Mouse (Mus musculus) cerebellum, adult 9-11 months (tissue): Measurements from ENCODE around the gene Olfr221.
A peak's percentile ranks its signal among the peaks of the same experiment; 100 is the strongest.

Experiments used
- DNase-seq: peaks from one replicate; pipeline ENCODE4 v3.0.0; 2022

Olfr221 gene

DNA sequence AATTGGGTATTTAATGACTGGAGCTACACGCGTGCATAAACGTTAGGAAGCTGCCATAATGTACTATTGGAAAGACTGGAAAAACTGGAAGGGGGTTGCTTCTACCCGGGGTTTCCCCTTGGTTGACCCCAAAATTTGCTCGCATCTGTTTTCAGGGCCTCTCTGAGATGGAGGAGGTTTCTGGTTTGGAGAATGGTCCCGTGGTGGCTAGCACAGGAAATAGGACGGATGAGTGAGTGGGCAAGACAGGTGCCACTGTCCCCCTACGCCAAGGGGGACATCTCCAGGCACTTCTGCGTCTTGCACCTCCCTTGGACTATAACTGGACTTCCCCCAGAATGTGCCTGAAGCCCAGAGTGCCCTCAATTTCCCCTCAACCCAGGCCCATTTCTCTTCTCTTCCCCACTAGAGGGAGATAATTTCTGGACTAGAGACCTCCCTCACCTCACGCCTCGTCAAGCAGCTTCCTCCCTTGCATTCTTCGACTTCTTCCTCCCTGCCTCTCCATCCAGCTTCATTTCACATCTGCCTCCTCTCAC, 23.1 kb downstream of the Olfr221 start:
- DNase-seq: no peak

DNA sequence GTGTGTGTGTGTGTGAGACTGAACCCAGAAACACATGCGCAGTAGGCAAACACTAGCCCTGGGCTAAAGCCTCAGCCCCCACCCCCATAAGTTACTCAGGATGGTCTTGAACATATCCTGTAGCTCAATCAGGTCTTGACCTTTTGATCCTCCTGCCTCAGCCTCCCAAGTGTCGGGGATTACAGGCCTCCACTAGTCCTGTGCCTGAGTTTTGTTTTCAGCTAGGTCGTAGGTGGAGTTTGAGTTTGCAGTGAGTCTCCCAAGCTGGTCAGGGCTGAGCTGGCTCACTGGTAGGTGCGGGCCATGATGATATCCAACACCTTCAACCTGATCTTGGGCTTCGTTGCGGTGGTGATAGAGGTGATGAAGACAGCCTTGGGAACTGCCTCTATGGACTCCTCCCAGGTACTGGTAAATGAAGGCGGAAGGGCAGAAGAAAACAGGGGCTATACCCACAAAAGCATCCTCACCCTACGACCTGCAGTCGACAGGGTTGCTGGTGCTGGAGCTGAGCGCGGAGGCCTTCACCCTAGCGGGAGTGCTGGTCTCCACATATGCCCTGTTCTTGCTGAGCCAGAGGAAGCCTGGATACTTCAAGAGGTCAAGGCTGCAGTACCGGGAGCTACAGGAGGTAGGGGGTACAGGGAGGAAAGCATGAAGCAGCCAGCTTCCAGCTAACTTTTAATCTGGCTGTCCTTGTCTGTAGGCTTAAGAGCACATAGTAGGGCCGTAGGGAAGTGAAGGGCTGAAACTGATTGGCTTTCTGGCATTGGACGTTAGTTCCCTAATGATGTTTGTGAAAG, 23.8 kb downstream of the Olfr221 start:
- peak; percentile 66 for DNase-seq

DNA sequence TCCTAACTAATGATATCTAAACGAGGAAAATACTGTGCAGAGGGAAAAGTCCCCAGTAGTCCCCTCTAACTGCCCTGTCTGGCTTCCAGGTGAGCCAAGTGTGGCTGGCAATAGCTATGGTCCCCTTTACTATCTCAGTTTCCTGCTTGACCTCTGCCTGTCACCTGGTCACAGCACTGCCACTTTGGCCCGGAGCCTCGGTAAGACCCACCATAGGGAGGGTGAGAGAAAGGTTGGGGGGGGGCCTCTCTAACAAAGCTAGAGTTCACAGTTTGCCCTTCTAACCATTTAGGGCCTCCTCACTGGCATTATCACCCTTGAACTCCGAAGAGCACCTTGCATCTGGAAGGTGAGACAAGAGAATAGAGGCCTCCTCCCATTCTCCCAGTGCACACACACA, 24.6 kb downstream of the Olfr221 start:
- peak; percentile 55 for DNase-seq

DNA sequence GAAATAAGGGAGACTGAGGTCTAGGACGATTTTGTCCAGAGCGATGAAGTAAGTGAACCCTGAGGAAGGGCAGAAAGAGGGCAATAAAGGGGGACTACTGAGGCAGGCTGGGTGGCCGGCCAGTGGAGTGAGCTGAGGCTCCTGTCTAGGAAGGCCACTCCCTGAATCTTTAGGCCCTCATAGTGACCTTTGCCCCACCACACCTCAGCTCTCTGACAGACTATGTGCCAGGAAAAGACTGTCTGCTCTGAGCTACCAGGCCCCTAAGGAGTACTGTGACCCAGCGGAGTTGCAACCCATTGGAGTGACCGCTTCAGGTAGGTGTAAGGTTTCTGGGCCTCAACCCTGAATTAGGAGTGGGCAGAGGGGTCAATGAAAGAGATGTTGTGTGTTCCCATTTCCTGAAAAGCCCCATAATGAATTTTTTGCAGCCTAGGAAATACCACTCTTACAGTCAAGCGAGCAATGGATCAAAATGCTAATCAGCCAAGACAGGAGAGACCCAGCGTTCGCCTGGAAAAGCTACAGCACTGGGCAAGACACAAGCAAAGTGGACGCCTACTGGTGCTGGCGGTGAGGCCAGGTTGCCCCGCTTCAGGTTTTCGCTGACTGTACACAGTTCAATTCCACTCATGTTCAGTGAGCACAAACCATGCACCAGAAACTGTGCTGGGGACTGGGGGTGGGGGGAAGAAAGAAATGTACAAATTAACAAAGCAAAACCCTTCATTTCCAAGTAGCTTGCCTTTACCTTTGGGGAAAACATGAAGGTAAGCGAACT, 25.4 kb downstream of the Olfr221 start:
- DNase-seq: peak; percentile 51

DNA sequence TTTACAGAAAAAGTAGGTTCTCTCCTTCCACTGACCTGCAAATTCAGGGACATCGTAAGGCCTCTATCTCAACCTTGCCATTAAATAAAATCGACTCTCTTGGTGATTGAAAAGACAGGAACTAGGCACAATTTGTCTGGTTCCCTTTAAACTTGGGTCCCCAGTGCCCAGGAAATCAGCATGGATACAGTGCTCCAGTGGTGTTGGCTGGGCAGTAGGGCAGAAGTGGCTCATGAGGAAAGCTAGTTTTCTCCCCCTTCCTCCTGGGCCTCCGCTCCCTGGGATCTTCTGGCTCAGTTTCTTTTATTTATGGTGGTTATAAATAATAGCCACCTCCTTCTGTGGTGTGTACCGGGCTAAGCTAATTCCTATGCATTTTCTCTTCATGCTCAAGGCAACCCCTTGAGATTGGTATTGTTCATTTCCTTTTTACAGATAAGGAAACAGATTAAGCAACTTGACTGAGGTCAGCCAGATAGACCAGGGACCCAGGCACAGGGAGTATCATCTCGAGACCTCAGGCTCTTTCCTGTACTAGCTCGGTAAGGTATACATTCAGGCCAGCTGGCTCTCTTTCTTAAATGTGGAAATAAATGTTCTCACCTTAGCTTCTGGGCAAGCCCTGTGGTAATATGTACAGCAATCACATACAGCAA, 26.7 kb downstream of the Olfr221 start, which contains the start of gene Tmem253:
Gene Tmem253, plus strand, starts transcription at position 214 of the 656 bp plus-strand sequence.
- peak; percentile 36 for DNase-seq

DNA sequence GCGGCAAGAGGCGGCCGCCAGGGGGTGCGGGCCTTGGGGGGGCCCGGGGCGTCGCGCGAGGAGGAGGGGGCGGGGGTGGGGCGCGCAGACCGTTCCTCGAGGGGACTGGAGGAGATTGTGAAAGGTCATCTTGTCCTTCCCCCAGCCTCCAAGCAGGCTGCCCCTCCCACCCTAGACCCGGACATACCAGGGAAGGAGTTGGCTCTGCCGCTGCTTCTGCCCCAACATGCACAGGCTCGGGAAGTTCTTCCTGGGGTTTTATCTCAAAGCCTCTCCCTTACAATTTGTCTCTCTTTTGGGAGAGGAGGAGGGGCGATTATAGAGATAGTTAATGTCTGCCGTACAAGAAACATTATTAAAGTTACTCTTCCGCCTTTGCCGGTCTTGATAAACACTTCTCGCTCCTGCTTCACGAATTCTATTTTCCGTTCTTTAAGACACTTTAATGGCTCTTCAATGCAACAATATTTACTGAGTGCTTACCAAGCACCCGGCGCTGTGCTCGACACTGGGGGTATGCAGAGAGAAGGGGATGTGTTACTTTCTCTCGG, 27.4 kb downstream of the Olfr221 start:
- peak; percentile 73 for DNase-seq

DNA sequence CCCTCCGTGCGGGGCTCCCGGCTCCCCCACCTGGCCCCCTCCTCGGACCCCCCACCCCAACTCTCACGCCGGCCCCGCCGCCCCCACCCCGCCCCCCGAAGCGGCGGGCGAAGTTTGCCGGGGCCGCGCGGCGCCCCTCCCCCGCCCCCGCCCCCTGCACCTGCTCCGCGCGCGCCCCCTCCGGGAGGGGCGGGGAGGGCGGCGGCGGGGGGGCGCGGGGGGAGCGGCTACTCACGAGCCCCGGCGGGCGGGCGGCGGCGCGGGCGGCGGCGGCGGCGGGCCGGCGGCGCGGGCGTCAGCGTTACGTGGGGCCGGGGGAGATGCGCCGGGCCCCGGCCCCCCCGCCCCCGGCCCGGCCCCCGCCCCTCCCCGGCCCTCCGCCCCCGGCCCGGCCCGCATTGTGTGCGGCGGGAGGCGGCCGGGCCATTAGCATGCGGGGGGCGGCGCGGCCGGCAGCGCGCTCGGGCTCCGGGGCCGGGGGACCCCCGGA, 27.9 kb downstream of the Olfr221 start:
- no peak for DNase-seq

DNA sequence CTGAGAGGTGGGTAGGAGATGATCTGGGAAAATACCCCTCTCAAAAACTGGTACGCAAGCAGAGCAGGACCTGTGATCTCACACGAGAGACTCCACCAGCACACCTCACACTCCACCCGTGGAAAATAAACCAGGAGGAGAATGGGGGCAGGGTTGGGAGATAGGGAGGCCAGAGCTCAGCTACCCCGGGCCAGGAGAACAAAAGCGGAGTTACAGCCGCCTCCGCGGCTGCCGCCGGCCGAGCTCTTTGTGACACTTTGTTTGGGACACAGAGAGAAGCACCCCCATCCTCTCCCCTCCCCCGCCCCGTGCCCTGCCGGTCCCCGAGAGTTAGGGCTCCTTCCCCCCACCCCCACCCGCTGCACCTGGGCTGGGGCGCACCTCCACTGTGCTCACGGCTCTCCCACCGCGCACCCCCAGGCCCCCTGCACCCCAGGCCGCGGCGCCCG, 28.5 kb downstream of the Olfr221 start:
- DNase-seq: peak; percentile 79

DNA sequence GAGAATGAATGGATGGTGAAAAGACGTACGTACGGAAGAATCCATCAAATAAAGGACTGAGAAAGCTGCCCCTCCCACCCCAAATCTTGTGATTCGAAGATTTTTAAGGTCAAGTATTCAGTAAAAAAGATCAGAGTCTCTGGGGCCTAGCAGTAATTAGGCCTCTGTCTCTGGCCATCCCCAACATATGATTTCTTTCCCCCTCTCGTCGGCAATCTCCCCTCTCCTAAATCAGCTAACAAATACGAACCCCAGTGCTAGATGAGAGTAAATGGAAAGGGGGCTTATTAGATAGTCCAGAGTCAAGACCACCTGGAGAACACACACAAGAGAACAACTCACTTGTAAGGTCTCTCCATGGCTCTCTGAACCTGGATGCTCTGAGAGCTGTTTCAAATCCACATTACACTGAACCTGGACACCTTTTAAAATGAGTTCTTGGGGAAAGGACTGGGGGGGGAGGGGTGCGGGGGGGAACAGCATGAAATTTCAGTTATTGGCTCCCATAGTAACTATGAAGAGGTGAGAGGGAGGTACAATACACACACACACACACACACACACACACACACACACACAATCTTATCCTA, 29.1 kb downstream of the Olfr221 start:
- peak; percentile 42 for DNase-seq

DNA sequence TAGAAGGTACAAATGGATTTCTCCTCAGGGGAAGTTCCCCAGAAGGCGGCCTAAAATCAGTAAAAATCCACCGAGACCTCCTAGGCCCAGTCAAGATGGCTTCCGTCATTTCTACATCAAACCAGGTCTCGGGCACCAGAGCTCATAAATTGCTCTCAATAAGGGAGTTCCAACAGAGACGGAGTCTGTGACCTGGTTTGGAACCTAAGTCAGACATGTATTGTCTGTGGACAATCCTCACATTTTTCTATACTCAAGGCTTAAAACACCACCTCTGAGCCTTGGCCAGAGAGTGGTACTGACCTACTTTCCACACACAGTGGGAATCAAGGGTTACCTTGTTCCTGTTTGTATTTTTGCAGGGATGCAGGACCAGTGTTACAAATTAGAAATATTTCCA, 29.7 kb downstream of the Olfr221 start:
- peak; percentile 61 for DNase-seq

DNA sequence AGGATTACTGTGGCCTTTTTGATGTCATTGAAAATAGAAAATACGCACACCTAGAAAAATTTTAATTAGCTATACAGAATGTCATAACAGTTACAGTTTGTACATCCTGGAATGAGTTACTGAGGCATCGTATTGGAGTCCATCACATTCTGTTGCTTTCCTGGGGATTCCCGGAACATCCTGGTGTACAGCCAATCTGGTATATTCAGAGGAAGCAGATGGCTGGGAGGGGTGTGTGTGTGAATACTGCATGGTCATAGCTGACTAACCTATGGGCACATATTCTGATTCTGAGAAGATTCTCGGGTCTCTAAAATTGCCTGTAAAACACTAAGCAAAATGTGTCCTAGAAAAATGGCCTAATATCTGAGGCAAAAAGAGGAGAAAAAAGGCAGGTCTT, 30.2 kb downstream of the Olfr221 start:
- DNase-seq: peak; percentile 94

DNA sequence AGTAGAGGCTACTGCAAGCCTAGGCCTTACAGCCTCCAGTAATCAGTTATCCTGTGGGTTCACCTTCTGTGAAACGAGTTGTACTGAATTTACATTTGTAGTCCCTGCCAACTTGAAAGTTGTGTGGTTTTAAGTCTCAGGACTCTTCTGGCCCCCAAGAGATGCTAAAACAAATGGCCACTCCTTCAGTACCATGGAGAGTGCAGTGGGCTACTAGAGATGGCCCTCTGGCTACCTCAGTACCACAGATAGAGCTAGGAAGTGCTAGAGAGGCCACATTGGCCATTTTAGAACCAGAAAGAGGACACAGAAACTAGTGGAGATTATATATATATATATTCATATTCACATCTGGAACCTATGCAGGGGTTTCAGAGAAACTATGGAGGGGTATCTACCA, 30.6 kb downstream of the Olfr221 start:
- DNase-seq: peak; percentile 53

DNA sequence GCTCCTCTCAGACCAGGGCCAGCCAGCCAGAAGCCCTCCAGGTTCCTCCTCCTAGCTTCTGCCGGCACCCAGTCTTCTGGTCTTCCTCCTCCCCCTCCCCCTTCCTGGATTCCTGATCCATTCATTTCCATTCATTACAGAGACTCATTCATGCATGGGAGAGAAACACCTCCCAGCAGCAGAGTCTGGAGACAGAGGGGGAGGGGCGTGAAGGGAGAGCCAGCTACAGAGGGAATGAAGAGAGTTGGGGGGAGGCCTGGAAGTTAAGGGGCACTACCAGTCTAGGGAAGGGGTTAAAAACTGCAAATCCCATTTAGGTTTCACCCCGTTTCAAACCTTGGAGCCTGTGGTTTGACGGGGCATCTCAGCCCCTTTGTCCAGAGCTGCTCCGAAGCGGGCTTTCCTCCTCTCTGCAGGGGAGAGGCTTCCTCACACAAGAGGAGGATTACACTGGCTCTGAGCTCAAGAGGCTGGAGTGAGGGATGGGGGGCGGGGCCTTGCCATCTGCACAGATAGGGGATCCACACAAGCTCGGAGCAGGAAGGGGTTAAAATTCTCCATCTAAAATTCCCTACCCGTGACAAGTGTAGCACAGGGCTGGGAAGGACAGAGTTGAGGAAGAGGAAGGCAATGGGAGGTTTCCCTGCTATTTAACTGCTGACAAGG, 31.7 kb downstream of the Olfr221 start:
- DNase-seq: peak; percentile 82

DNA sequence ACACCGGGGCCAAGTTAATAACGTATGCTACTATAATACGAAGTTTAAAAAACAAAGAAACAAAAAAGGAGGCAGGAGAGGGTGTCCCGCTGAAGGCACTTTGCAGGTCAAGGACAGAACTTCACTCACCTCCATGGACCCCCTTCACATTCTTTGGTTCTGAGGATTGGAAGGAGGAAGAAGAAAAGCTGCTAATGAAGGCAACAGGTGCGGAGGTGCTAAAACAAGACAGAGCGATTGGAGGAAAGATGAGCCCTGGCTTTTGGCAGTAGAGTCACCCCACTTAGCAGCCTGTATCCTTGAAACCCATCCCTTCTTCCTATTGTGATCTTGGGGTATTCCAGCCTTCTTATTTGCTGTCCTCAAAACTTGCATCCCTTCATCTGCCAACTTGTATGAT, 32.4 kb downstream of the Olfr221 start:
- peak; percentile 53 for DNase-seq

DNA sequence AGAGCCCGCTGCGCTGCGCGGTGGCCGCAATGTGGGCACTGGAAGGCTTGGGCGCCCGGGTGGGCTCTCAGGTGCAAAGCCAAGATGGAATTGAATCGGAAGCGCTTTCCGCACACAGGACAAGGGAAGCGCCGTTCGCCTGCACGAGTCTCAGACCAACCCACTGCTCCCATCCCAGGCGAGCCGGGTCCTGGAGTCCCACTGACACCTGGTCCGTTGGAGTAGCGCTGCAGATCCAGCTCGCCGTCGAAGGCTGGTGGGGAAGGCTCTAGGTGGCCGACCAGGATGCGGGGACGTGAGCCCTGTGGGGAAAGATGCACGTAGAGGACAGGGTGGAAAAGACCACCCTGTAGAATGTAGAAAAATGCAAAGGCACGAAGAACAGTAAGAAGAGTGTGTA, 32.9 kb downstream of the Olfr221 start:
- DNase-seq: no peak

DNA sequence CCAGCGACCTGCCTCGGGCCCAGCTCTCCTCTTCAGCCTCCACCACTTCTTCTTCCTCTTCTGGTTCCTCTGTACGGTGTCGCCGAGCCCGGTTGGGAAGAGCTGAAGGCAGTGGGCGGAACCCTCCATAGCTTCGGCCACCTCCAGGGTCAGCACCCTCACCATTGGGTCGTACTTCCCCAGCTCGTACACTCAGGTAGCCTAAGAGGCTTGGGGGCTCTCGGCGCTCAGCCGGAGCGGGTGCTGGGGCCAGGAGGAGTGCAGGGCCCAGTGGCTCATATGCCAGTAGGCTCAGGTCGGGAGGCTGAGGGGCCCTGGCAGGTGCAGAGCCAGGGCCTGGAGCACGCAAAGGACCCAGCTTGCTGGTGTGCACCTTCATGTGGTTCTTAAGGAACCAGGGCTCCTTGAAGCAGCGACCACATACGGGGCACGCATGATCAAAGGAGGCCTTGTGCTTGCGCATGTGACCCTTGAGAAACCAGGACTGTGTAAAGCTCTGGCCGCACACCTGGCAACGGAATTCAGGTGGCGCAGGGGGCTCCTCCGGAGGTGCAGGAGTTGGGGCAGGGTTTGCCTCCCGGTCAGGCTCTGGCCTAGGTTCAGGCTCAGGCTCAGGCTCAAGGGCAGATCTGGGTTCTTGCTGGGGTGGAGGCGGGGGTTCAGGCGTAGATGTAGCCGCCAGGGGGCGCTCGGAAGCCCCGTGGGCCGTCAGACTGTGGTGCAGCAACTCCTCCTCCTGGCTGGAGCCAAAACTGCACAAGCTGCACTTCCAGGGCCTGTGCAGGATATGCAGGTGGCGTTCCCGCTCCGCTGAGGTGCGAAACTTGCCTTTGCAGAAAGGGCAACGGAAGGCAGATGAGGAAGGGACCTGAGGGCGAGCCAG, 33.7 kb downstream of the Olfr221 start:
- DNase-seq: peak; percentile 95

DNA sequence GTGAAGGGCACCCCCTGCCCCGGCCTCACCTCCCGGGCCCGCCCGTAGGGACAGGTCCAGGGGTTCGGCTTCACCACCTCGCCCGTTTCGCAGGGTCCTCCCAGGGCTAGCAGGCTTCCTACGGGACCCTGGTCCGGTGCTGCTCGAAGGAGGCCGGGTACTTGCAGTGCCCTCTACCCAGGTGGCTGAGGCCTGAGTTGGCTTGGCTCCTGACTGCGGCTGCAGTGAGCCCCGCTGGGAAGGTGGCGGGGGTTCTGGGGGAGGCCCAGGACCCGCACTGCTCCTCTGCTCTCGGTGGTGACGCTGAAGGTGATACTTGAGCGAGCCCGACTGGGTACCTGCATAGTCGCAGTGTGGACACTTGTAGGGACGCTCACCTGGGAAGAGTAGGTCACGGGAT, 35.5 kb downstream of the Olfr221 start:
- peak; percentile 51 for DNase-seq

DNA sequence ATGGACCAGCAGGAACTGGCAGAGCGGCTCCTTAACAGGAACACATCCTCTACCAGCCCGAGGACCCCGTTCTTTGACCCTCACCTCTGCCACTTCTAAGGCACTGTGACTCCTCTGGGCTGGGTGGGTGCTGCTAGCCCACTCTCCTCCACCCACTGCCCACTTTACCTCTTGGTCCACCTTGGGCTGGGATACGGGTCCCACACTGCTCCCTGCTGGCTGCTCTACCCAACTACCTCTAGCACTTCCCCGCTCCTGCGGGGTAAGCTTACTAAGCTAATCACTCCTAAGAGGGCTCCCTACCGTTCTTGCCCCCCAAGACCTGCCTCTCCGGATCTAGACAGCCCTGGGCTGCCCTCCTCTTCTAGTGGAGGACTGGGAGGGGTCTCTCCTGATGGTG, 36.0 kb downstream of the Olfr221 start:
- peak; percentile 56 for DNase-seq

DNA sequence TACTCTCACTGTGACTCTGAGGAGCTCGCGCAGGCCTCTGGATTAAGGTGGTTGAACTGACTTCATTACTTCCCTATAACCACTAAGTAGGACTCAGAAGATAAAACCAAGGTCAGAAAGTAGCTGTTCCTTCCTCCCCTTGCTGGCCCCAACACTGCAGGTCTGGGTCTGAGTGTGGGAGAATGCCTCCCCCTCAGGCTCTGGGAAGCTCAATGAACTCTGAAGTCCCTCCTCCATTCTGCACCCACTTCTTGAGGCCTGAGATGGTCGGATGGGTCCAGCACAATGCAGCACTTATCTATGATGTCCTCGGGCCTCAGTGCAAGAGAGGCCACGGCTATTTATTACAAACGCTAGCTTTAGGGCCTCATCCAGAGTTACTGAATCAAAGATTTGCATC, 36.6 kb downstream of the Olfr221 start:
- no peak for DNase-seq

DNA sequence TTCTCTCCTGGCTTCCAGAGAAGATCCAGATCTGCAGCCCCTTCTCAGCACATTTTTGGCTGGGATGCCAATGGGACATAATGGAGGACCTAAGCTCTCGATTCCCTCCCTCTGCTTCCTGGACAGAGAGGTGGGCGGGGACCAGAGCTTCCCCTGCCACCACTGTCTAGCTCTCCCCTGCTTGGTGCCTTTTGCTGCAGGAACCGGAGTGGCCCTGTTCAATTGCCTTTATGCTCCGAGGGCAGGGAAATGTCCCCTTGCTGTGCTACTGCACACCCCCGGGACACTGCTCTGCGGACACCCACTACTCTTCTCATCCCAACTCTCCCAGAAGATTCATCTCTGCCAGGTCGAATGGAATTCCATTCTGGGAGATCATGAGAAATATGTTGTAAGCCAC, 37.1 kb downstream of the Olfr221 start:
- DNase-seq: no peak
